Mouse (Mus musculus): ENCODE measurements around the gene Pla2g4a.
A peak's percentile ranks its signal among the peaks of the same experiment; 100 is the strongest.

The Pla2g4a gene

DNA sequence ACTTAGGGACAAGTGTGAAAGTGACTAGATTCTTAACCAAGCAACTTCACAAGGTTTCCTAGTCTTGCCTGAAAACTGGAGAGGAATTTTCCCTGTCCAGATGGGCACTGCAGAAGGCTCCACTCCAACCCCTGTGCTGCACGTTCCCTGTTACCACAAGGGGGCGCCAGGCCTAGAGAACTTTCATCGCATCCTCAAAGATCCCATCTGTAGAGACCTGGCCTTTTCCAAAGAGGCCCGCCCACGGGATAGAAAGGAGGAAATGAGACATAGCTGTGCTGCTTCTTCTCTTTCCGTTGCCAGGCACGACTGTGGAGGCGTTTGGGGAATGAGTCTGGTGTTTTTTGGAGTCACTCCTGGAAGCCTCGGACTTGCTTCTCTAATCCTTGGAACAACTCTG is 104.4 kb downstream of the Pla2g4a start:
- DNase-seq (ENCODE audit: low read depth, low spot score): peak; percentile 42

DNA sequence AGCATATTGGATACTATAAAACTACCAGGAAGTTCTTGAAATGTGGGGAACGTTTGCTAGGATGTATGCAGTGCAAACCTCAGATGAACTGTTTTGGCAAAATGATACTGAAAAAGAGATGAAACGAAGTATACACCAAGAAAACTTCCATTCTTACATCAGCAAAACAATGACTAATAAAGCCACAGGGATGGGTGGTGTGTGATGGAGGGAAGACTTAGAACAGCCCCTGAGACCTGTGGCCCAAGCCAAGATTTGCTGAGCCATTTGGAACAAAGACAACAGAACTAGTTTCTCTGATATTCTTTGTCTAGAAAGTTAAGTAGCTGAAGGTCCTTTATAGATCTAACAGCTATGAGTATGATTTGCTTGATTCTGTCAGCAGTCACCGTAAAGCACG is 105.5 kb downstream of the Pla2g4a start:
- DNase-seq (ENCODE audit: low read depth, low spot score): no peak

DNA sequence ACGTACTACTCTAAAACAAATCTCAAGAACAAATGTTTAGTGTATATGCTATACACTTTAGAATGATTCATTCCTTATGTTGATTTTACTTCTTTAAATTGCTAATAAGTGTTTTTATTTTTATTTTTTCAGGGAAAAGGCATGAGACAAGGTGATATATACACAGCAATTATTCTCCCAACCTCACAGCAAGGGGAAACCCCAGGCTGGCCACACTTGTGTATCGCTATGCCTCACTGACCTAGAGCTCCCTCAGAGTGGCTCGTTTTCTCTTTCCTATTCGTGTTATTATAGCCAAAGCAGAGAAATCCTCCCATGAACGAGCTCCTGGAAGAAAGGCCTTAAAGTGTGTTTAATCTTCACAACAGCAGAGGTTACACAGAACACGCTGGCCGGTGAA is 106.2 kb downstream of the Pla2g4a start:
- peak; percentile 37 for DNase-seq (ENCODE audit: low read depth, low spot score)

DNA sequence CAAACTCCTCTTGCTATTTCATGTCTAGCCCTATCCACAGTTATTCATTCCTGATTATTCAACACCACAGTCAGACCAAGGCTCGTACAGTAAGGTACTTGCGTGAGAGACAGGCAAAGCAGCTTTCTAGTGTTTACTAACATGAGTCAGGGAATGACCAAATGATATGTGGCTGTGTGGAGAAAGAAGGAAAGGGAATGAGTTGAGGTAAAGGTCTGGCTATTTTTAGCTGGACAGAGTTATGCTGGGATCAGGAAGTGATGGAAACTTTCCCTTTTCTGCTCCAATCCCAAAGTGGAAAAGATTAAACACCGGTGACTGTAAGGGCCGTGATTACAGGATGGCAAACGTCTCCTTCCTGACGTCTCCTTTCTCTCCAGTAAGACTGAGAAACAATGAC is 114.4 kb downstream of the Pla2g4a start:
- no peak for DNase-seq (ENCODE audit: low read depth, low spot score)

DNA sequence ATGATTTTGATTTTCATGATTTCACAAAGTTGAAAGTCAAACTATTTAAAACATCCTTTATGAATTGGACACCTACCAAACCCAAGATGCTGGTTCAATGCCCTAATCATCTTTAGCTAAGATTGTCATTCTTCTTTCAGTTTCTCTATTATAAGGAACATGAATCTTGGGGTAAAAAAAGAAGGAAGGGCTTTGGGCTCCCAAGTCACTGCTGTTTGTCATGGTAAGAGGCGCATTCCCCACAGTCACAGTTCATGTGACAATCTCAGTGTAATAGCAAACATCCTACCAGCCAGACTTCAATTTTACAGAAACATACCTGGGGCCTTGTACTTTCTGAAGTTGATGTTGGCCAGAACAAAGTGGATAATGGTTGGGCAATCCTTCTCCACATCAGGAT is 119.2 kb downstream of the Pla2g4a start:
- DNase-seq (ENCODE audit: low read depth, low spot score): peak; percentile 27

DNA sequence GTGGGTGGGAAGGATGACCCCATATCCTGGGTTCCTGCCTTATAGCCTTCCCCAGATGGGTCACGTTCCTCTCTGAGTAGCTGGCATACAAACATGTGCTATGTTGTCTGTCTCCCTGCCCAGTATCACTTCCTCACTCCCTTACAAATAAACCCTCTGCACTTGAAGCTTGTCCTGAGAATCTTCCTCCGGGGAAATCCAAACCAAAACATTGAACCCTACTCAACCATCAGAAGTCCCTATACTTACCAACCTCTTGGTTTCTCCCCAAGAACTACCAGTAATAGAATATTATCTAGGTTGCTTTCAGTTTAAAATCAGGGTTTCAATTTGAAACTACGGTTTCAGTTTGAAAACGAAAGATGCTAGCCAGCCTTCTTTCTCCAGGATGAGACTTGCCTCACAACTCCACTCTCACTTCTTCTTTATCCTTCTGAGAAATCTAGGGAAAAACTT is 120.1 kb downstream of the Pla2g4a start:
- peak; percentile 84 for DNase-seq (ENCODE audit: low read depth, low spot score)

DNA sequence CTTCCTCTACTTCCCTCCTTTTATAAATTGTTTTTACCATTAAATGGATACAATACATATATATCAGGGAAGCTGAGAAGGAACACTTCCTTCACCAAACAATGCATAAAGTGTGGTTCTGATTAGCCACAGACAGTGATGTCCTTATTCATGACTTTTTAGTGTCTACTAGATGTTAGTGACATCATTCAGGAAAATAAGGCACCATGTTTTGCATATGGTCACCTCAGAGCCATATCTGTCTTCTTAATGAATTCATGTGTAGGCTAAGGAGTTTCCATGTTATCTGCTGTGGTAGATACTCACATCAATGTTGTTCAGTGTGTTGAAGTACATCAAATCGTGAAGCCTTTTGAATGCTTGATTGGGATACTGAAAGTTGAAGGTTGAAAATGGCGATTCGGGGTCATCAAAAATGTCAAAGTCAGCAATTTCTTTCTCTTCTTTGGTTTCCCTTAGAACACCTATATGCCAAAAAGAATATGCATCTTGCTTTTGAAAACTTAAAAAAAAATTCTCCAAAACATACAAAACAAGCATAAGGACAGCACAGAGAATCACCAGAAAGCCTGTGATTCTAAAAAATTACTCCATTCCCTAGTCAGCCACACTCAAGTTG is 120.7 kb downstream of the Pla2g4a start:
- no peak for DNase-seq (ENCODE audit: low read depth, low spot score)

DNA sequence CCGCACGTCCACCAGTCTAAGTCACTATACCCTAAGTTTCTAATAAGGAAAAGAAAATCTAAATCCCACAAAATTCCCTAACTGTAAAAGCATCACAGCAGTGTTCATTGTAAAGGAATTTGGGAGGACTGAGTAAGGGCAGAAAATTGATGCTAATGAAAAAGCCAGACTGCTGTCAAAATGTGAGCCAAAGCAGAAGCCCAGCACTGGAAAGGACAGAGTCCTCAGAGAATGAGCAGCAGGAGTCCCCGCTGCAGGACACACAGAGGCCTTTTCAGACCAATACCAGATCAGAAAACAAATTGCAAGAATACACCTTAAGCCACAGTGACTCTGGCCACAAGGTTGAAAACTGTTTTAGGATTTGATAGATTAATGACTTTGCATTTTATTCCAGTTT is 124.6 kb downstream of the Pla2g4a start:
- DNase-seq (ENCODE audit: low read depth, low spot score): no peak

DNA sequence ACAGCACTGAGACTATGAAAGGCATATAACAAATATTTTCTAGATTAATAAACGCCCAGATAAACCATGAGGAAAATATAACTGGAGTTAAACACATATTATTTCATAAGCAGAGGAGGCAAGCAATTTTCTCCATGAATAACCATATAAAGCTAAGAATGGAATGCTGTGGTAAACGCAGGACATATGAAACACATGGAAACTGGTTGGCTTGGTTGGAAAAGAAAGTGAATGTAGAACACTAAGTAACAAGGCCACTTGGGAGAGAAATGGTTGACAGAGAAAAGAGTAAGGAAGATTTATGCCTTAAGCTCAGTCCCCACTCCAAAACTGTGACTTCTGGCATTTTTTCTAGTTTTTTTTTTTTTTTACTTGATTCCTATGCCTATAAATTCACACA is 127.2 kb downstream of the Pla2g4a start:
- no peak for DNase-seq (ENCODE audit: low read depth, low spot score)

DNA sequence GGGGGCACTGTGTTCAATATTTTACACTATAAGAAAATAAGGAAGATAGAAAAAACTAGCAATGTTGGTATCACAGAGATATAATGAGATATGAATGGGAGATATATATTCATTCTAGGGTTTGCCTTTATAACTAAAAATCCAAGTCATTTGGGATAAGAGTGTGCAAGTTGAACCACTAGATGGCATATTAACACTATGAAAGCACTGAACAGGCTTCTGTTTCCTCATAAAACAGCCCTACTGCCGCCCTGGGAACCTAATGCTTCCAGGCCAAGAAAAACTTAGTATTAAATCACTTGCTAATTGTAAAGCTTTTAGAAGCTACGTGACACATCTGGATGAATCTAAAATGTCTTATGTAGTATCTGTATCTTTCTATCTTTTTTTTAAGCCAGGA is 128.1 kb downstream of the Pla2g4a start:
- DNase-seq (ENCODE audit: low read depth, low spot score): peak; percentile 52

DNA sequence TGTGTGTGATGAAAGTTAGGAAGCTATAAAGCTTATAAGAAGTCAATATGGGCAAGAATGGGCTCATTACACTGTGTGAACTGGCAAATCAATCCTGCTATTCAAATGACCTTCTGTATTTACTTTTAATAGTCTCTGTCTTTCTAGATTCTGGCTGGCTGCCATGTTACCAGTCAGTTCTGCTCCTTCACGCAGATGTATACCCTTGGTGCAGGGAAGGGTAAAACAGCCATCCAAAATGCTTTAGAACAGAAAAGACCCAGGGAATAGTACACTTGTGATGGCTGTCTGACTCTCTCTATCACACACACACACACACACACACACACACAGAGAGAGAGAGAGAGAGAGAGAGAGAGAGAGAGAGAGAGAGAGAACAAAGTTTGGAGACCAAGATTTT is 128.6 kb downstream of the Pla2g4a start:
- DNase-seq (ENCODE audit: low read depth, low spot score): no peak

DNA sequence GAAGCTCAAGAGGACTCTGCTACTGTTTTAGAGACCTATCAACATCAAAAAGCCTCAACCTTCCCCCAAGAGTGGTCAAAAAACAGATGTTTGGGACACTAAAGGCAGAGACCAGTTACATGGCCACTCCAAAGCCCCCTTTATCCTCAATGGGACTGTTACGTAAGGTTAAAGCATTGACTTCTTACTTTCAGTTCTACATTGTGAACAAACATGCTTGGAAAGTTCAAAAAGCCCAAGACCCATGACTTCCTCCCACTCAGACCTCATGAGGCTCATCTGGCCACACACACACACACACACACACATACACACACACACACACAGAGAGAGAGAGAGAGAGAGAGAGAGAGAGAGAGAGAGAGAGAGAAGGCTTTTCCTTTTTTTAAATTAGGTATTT is 130.0 kb downstream of the Pla2g4a start:
- DNase-seq (ENCODE audit: low read depth, low spot score): no peak

DNA sequence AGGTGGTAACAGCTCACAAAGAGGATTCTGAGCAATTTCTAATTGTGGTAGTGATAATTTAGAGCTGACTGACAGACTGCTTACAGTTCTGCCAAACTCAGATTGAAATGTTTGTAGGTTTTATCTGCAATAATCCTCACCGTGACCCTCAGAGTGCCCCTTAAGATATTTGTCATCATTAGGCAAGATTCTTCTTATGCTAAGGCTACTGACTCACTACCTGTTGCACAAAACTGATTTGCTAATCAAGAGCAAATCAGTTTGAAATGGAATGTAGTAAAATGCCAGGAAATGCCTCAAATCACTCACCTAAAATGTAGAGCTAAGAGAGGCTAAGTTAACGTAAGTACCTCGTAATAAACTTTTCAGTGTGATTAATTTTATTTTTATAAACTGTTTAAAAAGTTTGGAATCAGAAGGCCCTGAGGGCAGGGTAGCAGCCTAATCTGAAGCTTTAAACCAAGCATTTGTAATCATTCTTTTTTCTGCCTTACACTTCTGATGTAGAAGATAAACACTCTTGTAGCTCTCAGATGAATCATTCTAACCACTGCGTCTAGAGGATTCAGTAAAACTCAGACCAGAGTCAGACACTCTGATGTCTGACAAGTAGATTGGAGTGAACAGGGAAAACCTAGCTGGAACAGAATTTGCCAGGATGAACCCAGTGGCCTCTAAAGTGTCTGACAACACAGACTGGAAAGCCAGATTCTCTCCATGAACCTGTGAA is 147.3 kb downstream of the Pla2g4a start:
- no peak for DNase-seq (ENCODE audit: low read depth, low spot score)

DNA sequence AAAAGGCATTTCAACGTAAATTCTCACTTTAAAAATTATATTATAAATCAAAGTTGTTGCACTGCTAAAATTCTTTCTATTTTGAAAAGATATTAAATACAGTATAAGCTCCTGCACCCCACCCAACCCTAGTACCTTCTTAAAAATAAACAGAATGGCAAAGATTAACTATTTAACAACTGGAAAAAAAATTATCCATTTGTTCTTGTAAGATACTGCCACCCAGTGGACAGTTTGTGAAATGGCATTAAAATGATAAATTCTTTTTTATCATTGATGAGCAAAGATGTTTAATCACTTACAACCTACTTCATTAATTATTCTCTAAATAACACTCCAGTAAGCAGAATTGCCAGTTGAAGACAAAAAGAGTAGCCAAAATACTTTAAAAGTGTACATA is 151.6 kb downstream of the Pla2g4a start:
- peak; percentile 22 for DNase-seq (ENCODE audit: low read depth, low spot score)
